Mouse (Mus musculus) regulatory T cell (primary cell): ENCODE measurements around the gene Fv1.

ENCODE experiments used
- in situ Hi-C: fragments of 300-600 bp; cut with MboI, MseI; formaldehyde crosslinking; loops from one replicate; pipeline ENCODE4 v1.15.1; 2025; ENCODE audit warnings: high pct_unique_total_duplicates

Fv1 gene

DNA sequence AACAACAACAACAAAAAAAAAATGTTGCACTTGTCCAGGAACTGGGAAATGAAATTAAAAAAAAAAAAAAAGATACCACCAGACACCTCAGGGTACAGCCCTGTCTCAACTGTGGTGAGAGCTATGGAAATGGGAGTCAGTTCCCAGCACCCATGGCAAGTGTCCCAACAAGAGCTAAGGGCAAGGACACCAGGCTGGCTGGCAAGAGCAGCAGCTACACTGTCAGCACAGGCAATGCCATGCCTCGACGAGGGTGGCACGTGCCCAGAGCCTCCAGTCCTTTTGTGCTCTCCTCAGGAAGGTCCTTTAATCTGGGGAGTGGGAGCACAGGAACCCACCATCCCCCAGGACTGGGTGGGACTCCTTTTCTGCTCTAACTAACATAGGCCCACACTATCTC, 15.4 kb downstream of the Fv1 start:
- in situ Hi-C loops: no loop called here

DNA sequence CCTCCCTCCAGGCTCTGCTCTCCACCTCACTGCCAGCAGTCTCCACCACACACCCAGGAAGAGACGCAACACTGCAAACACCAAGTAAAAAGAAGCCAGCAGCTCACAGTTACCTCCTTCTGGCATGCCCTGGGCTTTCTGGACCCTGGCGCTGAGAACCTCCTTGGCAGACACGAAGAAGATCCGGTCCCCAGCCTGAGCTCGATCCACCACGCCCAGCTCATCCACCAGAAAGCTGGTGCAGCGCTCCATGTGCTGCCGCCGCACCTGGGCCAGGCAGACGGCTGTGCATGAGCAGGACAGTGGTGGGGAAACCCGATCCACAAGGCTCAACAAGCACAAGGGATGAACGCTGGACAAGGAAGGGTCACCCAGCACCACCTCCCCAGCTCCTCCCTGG, 17.4 kb downstream of the Fv1 start:
- in situ Hi-C loops: no loop called here

DNA sequence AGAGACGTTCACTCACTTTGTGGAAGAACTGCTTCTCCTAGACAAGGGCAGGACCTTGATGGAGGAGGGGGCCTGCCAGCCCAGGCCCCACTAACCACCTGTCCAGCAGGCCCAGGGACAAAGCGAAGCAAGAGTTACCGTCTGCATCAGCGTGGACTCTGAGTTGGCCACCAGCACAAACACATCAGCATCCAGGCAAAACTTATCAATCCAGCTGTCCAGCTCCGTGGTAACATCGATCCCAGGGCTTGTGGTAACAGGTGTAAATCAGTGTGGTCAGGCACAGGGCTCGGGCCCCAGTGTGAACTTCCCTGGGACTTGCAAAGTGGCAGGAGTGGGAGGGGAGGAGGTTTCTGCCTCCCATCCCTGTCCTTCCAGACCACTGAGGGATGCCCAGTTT, 18.5 kb downstream of the Fv1 start:
- in situ Hi-C loops: no loop called here

DNA sequence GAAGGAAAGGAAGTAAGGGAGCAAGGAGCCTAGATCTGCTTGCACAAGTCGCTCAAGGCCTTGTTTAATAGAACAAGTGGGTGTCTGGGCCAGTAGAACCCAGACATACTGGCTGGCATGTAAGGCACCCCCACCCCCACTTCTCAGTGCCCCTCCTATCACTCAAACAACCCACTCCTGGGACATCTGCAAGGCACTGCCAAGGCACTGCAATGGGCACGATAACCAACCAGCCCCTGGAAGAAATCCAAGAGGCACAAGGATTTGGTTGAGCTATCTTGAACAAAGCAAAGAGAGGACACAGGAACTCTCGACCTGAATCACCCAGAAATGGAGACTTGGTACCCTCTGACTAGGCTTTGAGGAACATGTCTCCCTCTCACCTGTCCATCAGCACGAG, 19.5 kb downstream of the Fv1 start:
- in situ Hi-C loops: no loop called here

DNA sequence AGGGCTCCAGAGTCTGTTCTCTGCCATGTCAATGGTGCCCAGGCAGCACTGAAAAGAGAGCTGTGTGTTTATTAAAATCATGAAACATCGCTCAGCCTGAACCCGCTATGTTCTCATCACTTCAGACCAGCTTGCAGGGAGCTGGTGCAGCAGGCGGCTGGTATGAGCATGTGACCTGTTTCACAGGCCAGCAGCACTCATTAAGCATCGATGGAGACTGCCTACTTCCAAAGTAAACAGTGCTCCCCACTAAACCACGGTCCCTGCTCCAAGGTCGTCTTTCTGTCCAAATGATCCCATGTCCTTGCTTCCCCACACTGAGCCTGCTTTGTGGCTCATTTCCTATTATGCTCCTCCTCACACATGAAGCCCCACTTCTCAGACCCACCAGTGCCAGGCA, 21.6 kb downstream of the Fv1 start:
- in situ Hi-C loops: no loop called here

DNA sequence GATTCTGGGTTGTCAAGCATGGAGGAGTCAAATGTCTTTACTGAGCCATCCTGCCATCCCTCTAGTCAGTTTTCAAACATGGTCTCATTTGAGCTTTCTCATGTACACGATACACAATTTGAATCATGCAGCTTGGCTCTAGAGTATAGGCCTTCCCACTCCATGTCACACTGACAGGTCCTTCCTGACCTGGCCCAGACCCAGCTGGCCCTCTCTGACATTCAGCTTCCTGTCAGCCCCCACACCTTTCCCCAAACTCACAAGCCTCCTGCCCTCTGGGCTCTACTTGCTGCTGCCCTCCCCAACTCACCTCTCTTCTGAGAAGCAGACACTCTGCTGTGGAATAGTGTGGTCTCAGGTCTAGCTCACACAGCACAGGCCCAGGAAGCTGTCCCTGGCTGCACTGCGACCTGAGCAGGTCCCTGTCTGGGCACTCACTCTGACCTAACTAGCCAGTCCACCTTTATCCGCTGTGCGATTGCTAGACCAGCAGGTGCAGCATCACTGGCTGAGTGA, 27.1 kb downstream of the Fv1 start:
- in situ Hi-C loops: no loop called here

DNA sequence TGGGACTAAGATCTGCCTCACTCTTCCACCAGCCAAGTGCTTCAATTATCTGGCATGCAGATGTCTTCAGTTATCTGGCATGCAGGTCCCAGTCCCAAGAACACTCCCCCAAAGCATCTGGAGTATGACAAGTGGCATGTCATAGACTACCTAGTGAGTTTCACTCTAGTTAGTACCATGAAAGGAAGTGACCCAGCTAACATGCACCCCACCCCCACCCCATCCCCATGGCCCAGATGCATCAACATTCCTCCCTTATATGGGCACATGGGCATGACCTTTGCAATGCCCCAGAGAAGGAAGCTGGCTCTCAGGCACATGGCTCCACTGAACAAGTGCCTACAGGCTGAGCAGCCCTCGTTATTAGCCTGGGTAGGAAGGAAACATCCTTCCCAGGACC, 27.6 kb downstream of the Fv1 start:
- in situ Hi-C loops: no loop called here

DNA sequence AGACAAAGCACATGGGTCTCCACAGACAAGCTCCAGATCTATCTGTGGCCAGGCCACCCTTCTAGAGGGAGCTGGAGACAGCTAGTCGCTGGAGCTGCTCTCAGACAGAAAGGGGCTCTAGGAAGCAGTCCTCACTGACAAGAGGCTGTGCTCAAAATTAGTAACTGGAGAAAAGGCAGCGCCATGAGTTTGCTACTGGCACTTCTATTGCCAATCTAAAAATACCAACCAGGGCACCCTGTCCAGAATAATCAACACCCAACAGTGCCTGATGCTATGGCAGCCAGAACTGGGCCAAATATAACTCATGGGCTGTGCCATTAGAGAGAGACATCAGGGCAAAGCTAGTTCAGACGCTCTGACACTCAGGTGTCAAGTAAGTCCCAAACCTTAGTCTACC, 28.6 kb downstream of the Fv1 start:
- in situ Hi-C loops: no loop called here

DNA sequence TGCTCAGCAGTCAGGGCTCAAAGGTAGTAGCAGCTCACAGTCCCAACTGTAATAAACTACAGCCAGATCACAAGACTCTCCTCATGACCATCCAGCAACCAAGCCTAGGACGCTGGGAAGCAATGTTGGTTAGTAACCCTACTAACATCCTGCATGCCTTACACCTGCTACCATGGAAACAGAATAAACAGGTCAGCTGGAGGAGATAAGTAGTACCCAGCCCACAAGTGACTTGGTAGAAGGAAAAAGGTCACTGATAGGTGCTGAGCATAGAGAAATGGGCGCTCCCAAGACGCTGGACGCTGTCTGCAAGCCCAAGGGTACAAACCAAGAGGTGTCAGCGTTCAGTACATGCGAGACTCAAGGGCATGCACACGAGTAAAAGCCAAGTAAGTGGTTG, 31.7 kb downstream of the Fv1 start:
- in situ Hi-C loops: no loop called here

DNA sequence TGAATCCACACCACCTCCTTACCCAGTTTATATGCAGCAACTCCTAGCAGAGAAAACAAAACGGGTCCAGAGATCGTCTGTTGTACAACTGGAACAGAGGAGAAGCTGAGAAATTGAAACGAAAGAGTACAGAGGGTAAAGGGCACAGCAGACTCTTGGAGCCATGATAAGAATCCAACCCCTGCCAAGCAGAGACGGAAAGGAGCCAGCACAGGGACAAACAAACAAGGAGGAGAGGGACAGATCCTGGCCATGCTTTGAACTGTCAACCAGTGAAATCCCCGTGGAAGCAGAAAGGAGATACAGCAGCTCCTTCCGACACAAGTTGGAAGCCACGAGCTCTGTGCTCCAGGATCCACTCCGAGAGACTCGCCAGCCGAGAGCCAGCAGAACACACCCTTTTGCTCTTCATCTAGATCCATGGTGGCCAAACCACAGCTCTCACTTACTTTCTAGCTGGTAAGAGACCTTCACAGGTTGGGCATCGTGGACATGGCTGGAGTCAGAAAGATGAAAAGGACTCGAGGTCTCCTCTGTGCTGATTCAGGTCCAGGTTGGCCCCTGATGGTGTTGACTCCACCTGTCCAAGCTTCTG, 34.2 kb downstream of the Fv1 start:
- in situ Hi-C loops: no loop called here

DNA sequence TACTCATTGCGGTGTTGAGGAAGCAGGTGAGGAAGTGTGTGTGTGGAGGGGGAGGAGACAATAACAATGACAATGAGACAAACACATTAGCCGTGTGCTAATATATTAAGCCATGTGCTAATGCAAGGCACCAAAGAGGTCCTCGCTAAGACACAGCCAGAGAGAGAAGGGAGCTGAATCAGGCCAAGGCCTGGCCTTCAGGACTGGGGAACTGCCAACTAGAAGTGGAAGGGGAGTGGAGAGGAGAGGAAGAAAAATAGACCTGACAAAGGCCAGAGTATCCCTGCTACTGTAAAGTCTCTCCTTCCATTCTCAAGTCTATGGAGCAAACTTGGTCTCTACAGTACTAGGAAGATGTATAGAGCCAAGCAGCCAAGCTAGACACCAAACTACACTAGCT, 34.8 kb downstream of the Fv1 start:
- in situ Hi-C loops: no loop called here

DNA sequence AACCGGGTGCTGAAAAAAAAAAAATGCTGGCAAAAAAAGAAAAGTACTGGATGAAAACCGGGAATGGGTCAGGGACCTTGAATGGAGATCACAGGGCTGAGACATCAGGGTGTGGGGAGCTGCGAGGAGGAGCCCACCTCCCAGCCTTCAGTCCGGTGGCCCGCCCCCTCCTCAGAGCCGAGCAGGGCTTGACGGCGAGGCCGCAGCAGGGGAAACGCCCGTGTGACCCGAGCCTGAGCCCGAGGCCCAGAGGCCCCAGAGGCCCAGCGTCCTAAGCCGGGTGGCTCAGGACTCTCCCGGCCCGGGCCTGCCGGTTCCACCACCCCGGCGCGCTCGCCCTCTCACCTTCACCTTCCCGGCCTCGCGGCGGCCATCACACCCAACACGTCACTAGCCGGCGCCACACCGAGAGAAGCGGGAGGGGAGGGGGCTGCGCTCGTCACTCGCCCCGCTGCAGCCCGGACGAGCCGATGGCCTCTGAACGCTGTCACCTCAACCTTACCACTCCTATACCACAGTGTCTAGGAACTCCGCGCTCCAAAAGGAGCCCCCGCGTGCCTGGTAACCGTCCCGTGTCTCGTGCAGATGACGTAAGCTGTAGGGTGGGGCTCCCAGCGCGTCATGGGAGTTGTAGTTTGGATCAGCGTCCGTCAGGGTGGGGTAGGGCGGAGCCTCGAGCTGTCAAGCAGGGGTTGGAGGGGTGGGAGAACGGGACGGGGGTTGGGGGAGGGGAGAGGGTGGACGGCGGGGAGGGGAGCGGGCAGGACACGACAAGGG, 35.7 kb downstream of the Fv1 start, which contains the start of gene Mfn2:
TSS of gene Mfn2 (minus strand) at position 392 of the 777 bp plus-strand sequence.
- in situ Hi-C loops: no loop called here

DNA sequence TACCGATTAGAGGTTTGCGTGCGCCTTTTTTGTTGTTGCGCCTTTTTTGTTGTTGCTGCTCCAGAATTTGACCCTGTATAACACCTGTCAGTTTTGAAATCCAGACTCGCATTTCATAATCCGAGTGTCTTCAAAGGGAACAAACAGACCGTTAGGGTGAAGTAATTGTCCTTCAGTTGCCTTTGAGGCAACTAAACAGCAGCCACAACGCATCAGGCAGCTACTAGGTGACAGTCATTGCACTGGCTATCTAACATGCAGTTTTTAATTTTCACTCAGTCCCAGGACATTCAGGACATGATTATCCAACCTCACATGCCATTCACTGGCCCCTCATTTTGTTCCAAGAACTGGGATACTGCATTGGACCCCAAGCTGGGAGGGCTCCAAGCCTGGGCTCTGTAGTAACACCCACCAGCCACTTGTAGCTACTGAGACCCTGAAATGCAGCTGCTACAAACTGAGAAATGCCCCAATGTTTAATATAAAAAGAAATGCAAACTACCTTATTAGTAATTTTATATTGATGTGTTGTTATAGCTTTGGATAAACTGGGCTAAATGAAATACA, 36.4 kb downstream of the Fv1 start:
- in situ Hi-C loops: no loop called here

DNA sequence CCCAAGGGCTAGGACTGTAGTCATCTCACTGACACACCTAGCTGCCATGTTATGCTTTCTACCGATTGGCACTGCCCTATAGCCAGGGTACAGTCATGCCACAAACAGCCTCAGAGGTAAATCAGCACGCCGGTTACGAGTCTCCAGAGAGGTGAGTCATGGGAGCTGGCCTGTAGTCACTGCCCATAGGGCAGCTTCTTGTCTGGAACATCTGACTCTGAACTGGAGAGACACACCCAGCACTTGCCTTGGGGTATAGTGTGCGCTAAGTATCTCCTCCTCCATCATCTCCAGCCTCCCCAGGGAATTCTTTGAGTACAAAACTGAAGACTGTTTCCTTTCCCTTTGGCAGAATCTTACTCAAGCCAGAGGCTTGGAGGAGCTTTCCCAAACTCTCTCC, 37.5 kb downstream of the Fv1 start:
- in situ Hi-C loops: no loop called here

DNA sequence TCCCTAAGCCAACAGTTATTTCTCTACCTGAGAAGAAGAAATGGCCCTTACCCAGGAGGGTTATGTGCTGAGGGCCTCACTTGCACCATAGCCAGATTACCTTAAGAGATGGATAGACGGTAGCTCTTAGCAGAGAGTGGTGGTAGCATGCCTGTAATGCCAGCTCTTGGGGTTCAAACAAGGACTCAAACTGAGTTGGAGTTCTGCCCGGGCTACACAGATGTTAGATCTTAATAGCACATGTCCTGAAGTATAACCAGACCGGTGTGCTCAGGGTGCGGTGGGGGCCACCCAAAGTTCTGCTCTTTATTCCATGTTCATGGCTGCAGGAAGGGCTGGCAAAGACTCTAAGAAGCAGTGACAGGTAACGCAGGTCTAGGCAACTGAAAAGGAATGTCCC, 40.7 kb downstream of the Fv1 start:
- in situ Hi-C loops: no loop called here

DNA sequence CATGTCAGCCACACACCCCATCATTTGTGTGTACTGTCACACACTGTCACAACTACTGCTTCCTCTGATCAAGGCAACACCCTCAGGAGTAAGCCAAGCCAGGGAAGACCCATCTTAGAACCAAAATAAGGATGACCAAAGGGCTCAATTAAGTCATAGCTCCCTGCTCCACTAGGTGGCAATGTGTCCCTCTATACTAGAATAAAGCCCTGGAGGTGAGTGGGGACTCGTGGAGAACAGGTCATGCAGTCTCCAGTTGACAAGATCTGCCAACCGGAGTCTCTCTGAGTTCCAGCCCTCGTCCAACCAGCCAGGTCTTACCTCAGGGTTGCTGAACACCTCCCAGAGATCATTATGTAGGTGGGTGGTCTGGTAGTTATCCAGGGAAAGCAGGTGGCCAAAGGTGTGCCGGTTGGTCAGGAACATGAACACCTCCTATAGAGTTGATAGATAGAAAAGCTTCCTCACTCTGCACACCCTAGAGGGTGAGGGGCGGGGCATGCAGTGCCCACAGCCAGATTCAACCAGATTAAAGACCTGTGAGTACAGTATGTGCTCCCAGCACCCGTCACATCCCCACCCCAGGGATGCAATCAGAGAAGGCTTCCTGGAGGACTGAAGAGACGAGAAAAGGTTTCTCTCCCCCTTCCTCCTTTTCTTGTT, 49.8 kb downstream of the Fv1 start:
- in situ Hi-C loops: no loop called here
